Mouse (Mus musculus) CH12.LX (cell line): Measurements from ENCODE around the gene Olfr957.

Experiments used
- CHD1 ChIP-seq: IDR thresholded peaks from 2 replicates; pipeline ENCODE4 v1.6.1; 2012; ENCODE audit warnings: low read depth, low read length, improper control_type of control experiment, inconsistent platforms
- CTCF ChIP-seq, 2 experiments: IDR thresholded peaks in 1 of 2; conservative IDR thresholded peaks in 1 of 2; 2 replicates each; pipeline ENCODE4 v1.5.1; 2011 to 2012; ENCODE audit warnings: low read depth in 2 of 2, low read length in 2 of 2, improper control_type of control experiment in 1 of 2, inconsistent platforms in 1 of 2, mild to moderate bottlenecking in 1 of 2, moderate library complexity in 1 of 2
- E2F4 ChIP-seq: IDR thresholded peaks from 2 replicates; pipeline ENCODE4 v1.6.1; 2011; ENCODE audit warnings: low read depth, low read length, improper control_type of control experiment; ENCODE audit not compliant: insufficient replicate concordance
- ETS1 ChIP-seq: conservative IDR thresholded peaks from 2 replicates; pipeline ENCODE4 v1.6.1; 2012; ENCODE audit warnings: low read depth, mild to moderate bottlenecking, inconsistent platforms, low read length, improper control_type of control experiment, moderate library complexity
- JUND ChIP-seq: conservative IDR thresholded peaks from 2 replicates; pipeline ENCODE4 v1.6.1; 2011; ENCODE audit warnings: low read depth, low read length, improper control_type of control experiment
- MAFK ChIP-seq: IDR thresholded peaks from 2 replicates; pipeline ENCODE4 v1.6.1; 2011; ENCODE audit warnings: low read length, improper control_type of control experiment; ENCODE audit not compliant: insufficient replicate concordance
- MEF2A ChIP-seq: IDR thresholded peaks from 2 replicates; pipeline ENCODE4 v1.6.1; 2014; ENCODE audit warnings: low read depth, mild to moderate bottlenecking, inconsistent platforms, low read length, improper control_type of control experiment, borderline replicate concordance
- POLR2A ChIP-seq: IDR thresholded peaks from 2 replicates; pipeline ENCODE4 v1.6.1; 2011; ENCODE audit warnings: low read depth, mild to moderate bottlenecking, improper control_type of control experiment, low read length
- USF1 ChIP-seq: IDR thresholded peaks from 2 replicates; pipeline ENCODE4 v1.6.1; 2014; ENCODE audit warnings: low read depth, mild to moderate bottlenecking, inconsistent platforms, low read length, improper control_type of control experiment

GRCm38 (mm10) chr9:39508998-39509397 lies 6.6 kb downstream of the Olfr957 start:
- TF ChIP-seq CHD1, result no peak
- no peak for TF ChIP-seq POLR2A
- no peak for TF ChIP-seq MEF2A
- peak; percentile 41 to 53 for TF ChIP-seq CTCF (conservative IDR thresholded peaks at IDR 0.05 in 1 of 2, IDR thresholded peaks at IDR 0.05 in 1 of 2; ENCODE audit: low read depth in 2 of 2, low read length in 2 of 2)
- no peak for TF ChIP-seq MAFK
- TF ChIP-seq E2F4, result no peak
- no peak for TF ChIP-seq USF1
- TF ChIP-seq ETS1, result no peak
- TF ChIP-seq JUND, result no peak
